Mouse (Mus musculus) gastrocnemius, postnatal 14 days (tissue): ENCODE data around the gene Sorl1. TPM values are rescaled to one million over a fixed set of nuclear protein-coding genes. Genes with fewer than 3 reads are reported as not detected.
A peak's percentile ranks its signal among the peaks of the same experiment; 100 is the strongest.

Experiments
- DNase-seq: peaks from one replicate; pipeline ENCODE4 v3.0.0; 2021; ENCODE audit warnings: mixed read lengths
- intact Hi-C: fragments of 180-260 bp; cut with DNase I; formaldehyde crosslinking; loops from one replicate; pipeline ENCODE4 v1.15.1; 2025; ENCODE audit warnings: low total_unique reads
- total RNA-seq, 2 experiments: library from RNA; stranded (reverse); gene quantifications; 2 replicates each; pipeline ENCODE4 v1.2.3; 2021

The Sorl1 gene
- total RNA-seq, 2 experiments from 2014 or later, result 31.8 to 33.4 TPM

DNA sequence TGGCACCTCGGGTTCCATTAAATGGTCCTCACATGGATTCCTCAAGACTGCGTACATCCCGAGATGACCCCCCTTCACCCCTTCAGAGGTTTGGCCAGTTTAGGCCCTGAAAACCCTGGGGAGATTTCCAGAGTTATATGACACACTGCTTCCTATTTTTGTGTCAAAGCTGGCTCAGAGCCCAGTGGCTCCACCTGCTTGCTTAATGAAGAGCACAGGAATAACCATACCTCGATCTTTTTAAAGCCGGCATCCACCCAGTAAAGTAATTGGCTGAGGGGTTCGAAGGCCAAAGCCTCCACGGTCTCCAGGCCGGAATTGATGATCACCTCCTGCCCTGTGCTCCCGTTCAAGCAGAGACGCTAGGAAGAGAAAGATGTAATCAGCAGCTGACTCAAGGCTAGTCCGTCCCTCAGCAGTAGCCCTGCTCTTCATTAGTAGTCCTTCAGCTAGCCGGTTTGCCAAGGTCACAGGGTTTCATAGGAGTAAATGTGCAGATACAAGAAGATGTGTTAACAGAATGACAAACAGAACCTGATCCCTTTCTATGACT, 88.8 kb downstream of the Sorl1 start:
- intact Hi-C loops, result no loop called here
- DNase-seq, result no peak

DNA sequence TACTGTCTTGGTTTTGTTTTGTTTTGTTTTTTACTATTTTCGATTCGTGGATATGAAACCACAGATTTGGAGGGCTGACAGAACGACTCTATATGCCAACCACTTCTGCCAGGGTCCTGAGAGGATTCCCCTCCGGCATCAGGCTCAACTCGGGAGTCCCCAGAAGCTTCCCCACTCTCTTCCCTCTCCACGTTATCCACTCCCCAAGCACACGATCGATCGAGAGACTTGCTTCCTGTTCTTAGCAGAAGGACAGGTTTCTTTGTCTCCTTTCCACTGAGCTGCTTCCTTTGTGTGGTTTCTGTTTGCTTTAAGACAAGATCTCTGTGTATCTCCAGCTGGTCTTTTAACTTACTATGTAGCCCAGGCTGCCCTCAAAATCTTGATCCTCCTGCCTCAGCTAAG, 90.0 kb downstream of the Sorl1 start:
- intact Hi-C loops, result no loop called here
- DNase-seq, result no peak

DNA sequence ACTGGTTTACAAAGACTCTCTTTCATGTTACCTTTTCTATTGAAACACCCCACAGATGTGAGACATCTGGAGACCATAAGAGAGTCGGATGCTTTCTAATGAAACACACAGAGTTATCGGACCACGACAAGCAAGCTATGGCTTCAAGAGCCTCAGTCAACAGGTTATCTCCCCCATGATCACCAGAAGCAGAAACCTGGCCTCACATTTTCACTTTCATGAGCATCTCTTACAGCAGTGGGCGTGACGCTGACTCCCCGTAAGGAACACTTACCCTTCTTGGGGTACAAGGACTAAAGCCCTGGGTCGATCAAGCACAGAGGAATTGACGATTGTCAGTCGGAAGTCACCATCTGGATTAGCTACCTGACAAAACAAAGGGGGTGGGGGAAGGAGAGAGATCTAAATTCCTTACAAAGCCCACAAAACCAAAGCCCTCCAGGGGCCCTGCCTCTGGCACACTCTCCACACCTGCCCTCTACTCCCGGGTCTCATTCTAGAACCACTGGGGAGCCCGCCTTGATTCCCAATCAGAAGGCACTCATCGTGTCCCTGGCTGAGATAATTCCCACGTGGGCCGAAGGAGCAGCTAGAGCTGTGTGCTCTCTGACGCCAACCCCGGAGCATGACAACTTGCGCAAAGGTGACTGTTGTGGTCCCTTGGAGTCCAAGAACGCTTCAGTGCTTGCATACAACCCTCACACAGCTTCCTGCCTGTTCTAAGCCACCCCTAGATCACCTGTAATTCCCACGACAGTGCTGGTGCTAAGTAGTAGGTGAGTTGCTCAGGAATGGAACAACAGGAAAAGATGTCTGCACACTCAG, 90.6 kb downstream of the Sorl1 start:
- DNase-seq, result no peak
- intact Hi-C loops, result no loop called here

DNA sequence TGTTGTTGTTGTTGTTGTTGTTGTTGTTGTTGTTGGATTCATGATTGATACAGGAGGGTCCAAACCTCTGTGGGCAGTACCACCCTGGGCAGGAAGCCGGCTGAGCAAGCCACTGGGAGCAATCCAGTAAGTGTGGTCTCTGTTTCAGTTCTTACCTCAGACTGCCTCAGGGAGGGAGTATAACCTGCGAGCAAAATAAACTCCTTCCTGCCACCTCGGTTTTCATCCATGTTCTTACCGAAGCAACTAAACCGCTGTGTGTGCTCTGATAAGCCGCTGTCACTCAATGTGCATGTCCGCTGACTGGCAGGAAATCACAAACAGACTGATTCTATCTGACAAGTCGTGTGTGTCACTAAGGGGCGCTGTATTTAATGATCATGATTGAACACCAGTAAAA, 91.7 kb downstream of the Sorl1 start:
- intact Hi-C loops, result no loop called here
- DNase-seq, result no peak

DNA sequence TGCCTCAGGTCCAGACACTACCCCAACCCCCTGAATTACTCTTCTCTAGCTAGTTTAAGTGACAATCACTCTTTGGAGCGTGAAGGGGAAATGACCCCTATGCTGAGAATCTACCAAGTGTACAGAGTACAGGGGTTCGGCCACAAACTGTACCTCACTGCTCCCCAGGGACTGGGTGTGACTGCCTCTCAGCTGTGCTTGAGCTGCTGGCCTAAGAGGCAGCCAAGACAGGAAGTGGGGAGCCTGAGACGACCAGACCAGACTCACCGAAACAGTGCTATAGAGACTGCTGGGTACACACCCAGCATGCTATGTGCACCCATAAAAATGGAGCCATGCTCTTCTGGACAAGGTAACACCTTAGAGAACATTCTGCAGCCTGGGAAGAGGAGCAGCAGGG, 95.3 kb downstream of the Sorl1 start:
- intact Hi-C loops, result no loop called here
- DNase-seq, result peak; percentile 35

DNA sequence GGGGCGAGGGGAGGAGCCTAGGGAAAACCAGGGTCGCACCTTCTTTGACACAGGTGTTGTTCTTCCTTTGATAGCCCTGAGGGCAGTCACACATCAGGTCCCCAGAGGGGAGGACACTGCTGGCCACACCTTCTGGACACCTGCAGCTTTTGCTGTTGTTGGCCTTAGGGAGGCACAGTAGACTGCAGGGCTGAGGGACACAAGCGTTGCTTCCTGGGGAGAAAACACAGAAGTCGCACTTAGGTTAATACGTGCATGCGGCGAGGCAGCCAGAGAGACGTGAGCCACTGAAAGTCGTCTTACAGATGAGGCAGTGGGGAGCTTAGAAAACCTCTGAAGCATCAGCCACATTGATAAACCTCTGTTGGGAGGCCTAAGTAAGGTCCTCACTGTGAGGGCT, 99.8 kb downstream of the Sorl1 start:
- DNase-seq, result no peak
- intact Hi-C loops, result no loop called here

GRCm38 (mm10) chr9:42023383-42023782, 100.7 kb downstream of the Sorl1 start:
- intact Hi-C loops, result no loop called here
- no peak for DNase-seq

DNA sequence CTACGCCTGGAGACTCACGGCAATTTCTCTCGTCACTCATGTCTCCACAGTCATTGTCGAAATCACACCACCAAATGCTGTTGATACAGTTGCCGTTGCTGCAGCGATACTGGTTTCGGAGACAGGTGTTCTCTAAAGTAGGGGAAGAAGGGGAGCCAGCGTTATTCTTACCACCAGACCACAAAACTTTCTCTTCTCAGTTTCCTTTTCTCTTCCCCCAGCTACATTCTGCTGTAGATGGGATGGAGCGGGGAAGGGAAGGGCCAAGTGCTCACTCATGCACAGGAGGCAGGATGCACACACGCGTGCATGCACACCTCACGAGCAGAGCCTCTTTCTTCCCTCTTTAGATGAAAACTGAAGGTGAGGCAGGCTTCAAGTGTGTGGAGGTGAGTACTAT, 101.8 kb downstream of the Sorl1 start:
- DNase-seq, result no peak
- intact Hi-C loops, result no loop called here

DNA sequence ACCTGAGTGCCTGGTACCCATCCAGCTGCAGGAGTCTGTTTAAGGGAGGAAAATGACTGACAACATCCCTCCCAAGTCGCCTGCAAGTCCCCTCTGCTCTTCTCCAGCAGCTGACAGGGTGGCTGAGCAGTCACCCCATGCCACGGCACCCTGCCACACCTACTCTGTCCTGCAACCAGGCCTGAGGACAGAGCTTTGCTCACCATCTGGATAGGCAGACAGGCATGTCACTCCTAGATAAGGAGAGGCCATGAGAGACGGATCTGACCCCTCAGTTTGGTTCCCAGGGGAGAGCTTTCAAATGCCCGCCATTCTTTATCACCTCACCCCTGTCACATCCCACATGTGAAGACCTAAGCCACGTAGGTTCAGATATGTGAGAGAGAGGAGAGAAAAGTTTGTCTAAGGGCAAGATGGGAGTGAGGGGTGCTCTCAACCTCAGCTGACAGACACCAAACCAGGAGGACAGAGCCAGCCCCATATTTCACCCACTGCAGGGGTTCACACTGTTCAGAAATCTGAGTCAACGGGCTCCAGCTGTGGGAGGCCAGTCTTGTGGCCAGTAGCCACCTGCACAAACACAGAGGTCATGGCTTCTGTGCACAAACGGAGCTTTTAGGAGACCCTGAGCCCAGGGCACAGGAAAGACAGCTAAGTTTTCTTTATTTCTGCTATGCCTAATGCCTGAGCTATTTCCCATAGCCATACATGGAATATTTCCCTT, 104.6 kb downstream of the Sorl1 start:
- intact Hi-C loops, result no loop called here

GRCm38 (mm10) chr9:42008501-42008900, 115.6 kb downstream of the Sorl1 start:
- intact Hi-C loops, result no loop called here
- DNase-seq, result no peak

More for the DNA sequence above, 104.6 kb downstream of the Sorl1 start:
- no peak for DNase-seq

GRCm38 (mm10) chr9:42005101-42005500, 119.0 kb downstream of the Sorl1 start:
- intact Hi-C loops, result no loop called here
- DNase-seq, result no peak

DNA sequence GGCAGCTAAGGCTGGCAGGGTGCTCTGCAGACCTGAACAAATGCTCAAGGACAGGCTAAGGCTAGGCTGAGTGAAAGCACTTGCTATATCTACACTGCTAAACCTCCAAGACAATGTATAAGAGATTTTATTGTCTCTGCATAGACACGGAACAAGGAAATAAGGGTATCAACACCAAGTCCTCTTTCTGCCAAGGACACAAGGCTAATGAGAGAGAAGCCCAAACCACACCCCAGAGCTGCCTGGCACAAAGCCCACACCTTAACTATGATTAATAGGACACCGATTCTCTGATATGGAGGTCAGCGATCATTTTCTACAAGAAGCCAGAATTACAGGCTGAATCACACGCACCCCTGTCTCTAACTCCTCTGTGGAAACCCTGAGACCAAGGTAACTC, 120.0 kb downstream of the Sorl1 start:
- no peak for DNase-seq
- intact Hi-C loops, result loop anchor here (5.0 kb wide), 1 partner anchor 238 kb away; no protein-coding TSS in a partner anchor

DNA sequence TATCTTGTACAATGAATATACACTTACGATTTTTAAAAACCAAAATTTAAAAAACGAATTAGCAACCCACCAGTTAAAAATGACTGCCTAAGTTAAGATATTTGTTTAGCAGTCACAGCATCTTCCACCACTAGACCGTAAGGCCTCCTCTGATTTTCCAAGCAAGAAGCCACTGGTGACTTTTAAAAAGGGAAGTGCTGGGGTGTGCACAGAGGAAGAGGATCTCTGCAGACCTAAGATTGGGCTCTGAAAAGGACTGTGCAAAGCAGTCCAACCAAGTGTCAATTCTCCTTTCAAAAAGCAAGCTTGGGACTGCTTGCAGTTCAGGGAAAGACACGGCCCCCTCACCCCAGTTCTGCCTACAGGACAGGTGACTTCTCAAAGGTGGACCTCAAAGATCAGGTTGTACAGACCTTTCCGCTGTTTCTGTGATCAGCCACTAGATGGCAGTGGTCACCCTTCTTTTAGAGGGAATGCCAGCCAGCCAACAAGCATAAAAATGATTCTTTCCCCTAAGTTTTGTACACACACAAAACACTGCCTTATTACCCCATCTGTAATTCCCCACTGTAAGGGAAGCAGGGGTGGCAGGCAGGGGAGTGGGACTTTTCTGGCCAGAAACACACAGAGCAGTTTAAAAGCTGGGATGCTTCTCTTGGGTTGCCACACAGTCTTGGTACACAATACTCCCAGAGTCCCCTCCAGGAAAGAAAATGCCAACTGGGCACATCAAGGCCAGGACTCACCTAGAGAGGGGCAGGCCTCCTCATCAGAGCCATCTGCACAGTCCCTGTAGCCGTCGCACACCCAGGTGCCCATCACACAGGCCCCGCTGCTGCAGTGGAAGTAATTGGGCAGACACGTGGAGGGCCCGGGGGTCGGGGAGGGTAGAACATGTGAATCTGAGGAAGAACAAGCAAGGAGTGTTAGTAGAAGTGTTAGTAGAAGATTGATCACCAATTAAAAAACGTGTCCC, 124.3 kb downstream of the Sorl1 start:
- peak; percentile 30 for DNase-seq
- intact Hi-C loops, result loop anchor here (5.0 kb wide), 1 partner anchor 243 kb away; no protein-coding TSS in a partner anchor

GRCm38 (mm10) chr9:41995278-41995677, 128.8 kb downstream of the Sorl1 start:
- DNase-seq, result no peak
- intact Hi-C loops, result no loop called here

DNA sequence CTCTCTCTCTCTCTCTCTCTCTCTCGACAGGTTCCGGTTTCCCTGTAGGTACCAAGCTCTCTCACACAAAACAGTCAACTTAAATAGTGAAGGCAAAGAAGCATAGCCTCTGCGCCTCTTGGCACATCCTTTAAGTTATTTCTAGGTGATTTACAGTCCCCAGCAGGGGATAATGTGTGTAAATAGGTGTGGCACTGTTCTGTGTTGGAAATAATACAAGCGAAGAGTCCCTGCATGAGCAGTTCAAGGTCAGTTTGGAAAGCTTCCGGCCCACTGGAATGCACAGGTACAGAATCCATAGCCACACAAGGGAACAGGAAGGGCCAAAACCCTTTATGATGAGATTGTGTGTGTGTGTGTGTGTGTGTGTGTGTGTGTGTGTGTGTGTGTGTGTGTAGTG, 130.3 kb downstream of the Sorl1 start:
- DNase-seq, result no peak
- intact Hi-C loops, result no loop called here

DNA sequence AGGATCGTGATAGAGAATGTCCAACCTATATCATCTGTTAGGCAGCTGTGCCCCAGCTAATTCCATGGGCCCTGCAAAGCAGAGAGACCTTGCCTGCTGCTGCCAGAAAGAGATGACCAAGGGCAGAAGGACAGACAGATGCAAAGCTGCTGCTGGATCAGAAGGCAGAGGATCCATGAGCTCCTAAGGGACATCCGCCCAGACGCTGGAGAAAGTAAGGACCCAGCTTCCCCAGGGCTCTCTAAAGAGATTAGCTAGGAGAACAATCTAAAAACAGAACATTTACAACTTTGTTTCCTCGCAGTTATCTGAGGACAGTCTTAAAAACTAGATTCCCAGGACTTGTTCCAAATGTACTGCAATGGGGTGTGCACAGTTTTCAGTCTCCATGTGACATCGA, 131.3 kb downstream of the Sorl1 start:
- no peak for DNase-seq

GRCm38 (mm10) chr9:41985636-41986035, 138.5 kb downstream of the Sorl1 start:
- no peak for DNase-seq
- intact Hi-C loops, result no loop called here

More for the DNA sequence above, 131.3 kb downstream of the Sorl1 start:
- intact Hi-C loops, result no loop called here

GRCm38 (mm10) chr9:41985052-41985451, 139.0 kb downstream of the Sorl1 start:
- DNase-seq, result no peak
- intact Hi-C loops, result no loop called here

DNA sequence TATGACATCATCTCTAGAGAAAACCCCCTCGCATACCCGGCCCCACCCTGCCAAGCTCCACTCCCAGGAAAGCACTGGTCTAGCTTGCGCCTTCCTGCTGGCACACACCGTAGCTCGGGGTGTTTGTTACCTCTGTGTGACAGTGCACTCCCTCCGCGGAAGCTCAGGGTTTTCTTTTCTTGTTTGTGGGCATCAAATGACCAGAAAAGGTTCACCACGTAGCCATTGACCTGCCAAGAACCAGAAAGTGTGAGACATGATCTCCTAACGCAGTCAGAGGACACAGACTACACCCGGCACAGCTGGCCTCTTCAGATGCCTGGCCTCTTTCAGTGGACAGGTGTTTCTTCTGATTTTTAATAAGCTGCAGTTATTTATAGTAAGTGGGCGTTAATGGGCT, 139.8 kb downstream of the Sorl1 start:
- DNase-seq, result peak; percentile 40
- intact Hi-C loops, result no loop called here
